Mouse (Mus musculus): ENCODE results near the gene Dhfr. TPM values are rescaled to one million over a fixed set of nuclear protein-coding genes. Genes with fewer than 3 reads are reported as not detected.

Gene Dhfr
- total and polyA plus RNA-seq, 3 experiments: 13.6 to 47.0 (median 23.8) TPM

GRCm38 (mm10) chr13:92332103-92332879, 22.2 kb upstream of the Dhfr start:
- dilution Hi-C loops (cut with MboI; ENCODE audit: extremely low pct_ligation_motif_present, extremely low pct_unique_long_range_greater_than_20kb, low sequenced_read_pairs): no loop called here
- peaks cover 6 to 65% of the 10 kb centered on the region in 2 experiments for H3K36me3 ChIP-seq (replicated peaks in 1 of 2; ENCODE audit: control insufficient read depth in 1 of 2, insufficient read depth in 1 of 2, low read length in 1 of 2)
- peaks cover 4 to 22% of the 10 kb centered on the region in 2 experiments; a peak in 2 of 4 replicates for H3K4me1 ChIP-seq (ENCODE audit: control insufficient read depth in 1 of 2, insufficient read depth in 2 of 2)
- H3K27ac ChIP-seq (ENCODE audit: insufficient read depth, low read depth): no peak overlapping the region
- H3K79me2 ChIP-seq (replicated peaks; ENCODE audit: control insufficient read depth, extremely low read depth, insufficient read depth, poor library complexity, severe bottlenecking): no peaks in the 10 kb centered on the region
- DNase-seq (ENCODE audit: extremely low read depth): no peak
- no peaks in the 10 kb centered on the region for H3K27me3 ChIP-seq (replicated peaks)
- H3K9ac ChIP-seq (ENCODE audit: insufficient read depth, low read depth): no peak overlapping the region
- H3K4me3 ChIP-seq (replicated peaks in 1 of 3; ENCODE audit: low read depth in 2 of 3, low read length in 2 of 3, poor library complexity in 1 of 3): no peak overlapping the region
- peak overlapping the region; percentile 42 for H3K4me2 ChIP-seq (ENCODE audit: insufficient read depth, low read depth, poor library complexity, severe bottlenecking)
- no peaks in the 10 kb centered on the region for H3K9me3 ChIP-seq (replicated peaks; ENCODE audit: low read length)
- TF ChIP-seq EP300 (IDR thresholded peaks at IDR 0.05; ENCODE audit: low read length) (no peak), CTCF (conservative IDR thresholded peaks at IDR 0.05 in 1 of 2, IDR thresholded peaks at IDR 0.05 in 1 of 2; ENCODE audit: low read depth in 2 of 2, low read length in 2 of 2) (no peak), USF2 (conservative IDR thresholded peaks at IDR 0.05; ENCODE audit: low read depth, low read length) (no peak), ZNF384 (IDR thresholded peaks at IDR 0.05; ENCODE audit: low read depth, low read length) (no peak), PAX5 (IDR thresholded peaks at IDR 0.05; ENCODE audit: low read length) (no peak), ELF1 (IDR thresholded peaks at IDR 0.05; ENCODE audit: low read depth, low read length) (no peak), USF1 (IDR thresholded peaks at IDR 0.05; ENCODE audit: low read depth, low read length) (no peak), IRF4 (IDR thresholded peaks at IDR 0.05; ENCODE audit: low read depth, low read length) (no peak), ZC3H11A (IDR thresholded peaks at IDR 0.05; ENCODE audit: low read depth, low read length) (no peak), NELFE (IDR thresholded peaks at IDR 0.05; ENCODE audit: low read depth, low read length) (no peak), MAX (IDR thresholded peaks at IDR 0.05; ENCODE audit: low read length) (no peak), TCF12 (IDR thresholded peaks at IDR 0.05; ENCODE audit: low read depth, low read length) (no peak), MAZ (IDR thresholded peaks at IDR 0.05; ENCODE audit: low read depth, low read length) (no peak), ZMIZ1 (IDR thresholded peaks at IDR 0.05; ENCODE audit: low read depth, low read length) (no peak)
- in situ Hi-C loops (cut with MboI; ENCODE audit: low pct_ligation_motif_present, low pct_unique_long_range_greater_than_20kb, low sequenced_read_pairs): loop anchor here (25.0 kb wide), 1 partner anchor 420 kb away; no protein-coding TSS in a partner anchor

- peaks cover 11 to 58% of the 10 kb centered on the region in 2 experiments for H3K36me3 ChIP-seq (replicated peaks in 1 of 2; ENCODE audit: control insufficient read depth in 1 of 2, insufficient read depth in 1 of 2, low read length in 1 of 2)
- no peaks in the 10 kb centered on the region for H3K79me2 ChIP-seq (replicated peaks; ENCODE audit: control insufficient read depth, extremely low read depth, insufficient read depth, poor library complexity, severe bottlenecking)
- TF ChIP-seq BHLHE40 (IDR thresholded peaks at IDR 0.05; ENCODE audit: low read depth, low read length) (peak; percentile 70), USF1 (IDR thresholded peaks at IDR 0.05; ENCODE audit: low read depth, low read length) (no peak), RCOR1 (conservative IDR thresholded peaks at IDR 0.05; ENCODE audit: low read depth, low read length) (no peak), MAFK (IDR thresholded peaks at IDR 0.05; ENCODE audit: insufficient replicate concordance, low read length) (no peak)
- no peak overlapping the region for H3K27ac ChIP-seq (ENCODE audit: insufficient read depth, low read depth)
- H3K4me1 ChIP-seq (ENCODE audit: control insufficient read depth in 1 of 2, insufficient read depth in 2 of 2): peaks cover 4 to 19% of the 10 kb centered on the region in 2 experiments; a peak in 2 of 4 replicates
- no peaks in the 10 kb centered on the region for H3K27me3 ChIP-seq (replicated peaks)
- dilution Hi-C loops (cut with MboI; ENCODE audit: extremely low pct_ligation_motif_present, extremely low pct_unique_long_range_greater_than_20kb, low sequenced_read_pairs) (no loop called here), in situ Hi-C loops (cut with MboI; ENCODE audit: low pct_ligation_motif_present, low pct_unique_long_range_greater_than_20kb, low sequenced_read_pairs) (loop anchor here (25.0 kb wide), 1 partner anchor 425 kb away; no protein-coding TSS in a partner anchor)
- no peaks in the 10 kb centered on the region for H3K9me3 ChIP-seq (replicated peaks; ENCODE audit: low read length)
- peak; percentile 6 for DNase-seq (ENCODE audit: extremely low read depth)
- no peak overlapping the region for H3K4me2 ChIP-seq (ENCODE audit: insufficient read depth, low read depth, poor library complexity, severe bottlenecking)
- no peak overlapping the region for H3K9ac ChIP-seq (ENCODE audit: insufficient read depth, low read depth)
- H3K4me3 ChIP-seq (replicated peaks in 1 of 3; ENCODE audit: low read depth in 2 of 3, low read length in 2 of 3, poor library complexity in 1 of 3): no peak overlapping the region
Observed at GRCm38 (mm10) chr13:92336857-92337256, 17.7 kb upstream of the Dhfr start.

Measured in CH12.LX (cell line).